ENCODE assay signal across 25 mouse cellular contexts in the genomic region with DNA sequence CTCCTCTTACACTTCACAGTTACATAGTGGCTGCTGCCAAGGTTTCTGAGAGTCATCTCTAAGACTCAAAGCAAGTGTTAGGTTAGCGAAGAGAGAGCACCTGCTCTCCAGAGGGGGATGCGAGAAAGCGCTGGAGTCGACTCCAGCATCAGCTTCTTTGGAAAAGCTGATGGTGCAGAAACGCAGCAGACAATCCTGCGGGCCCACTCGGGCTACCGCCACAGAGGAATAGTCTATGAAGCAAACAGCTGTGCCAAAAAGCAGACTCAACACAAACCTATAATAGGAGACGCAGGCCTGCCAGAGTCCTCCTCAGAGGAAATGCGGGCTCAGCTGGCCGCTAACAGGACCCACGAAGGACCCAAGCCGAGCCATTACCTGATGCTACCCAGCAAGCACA. TPM values are rescaled to one million over a fixed set of nuclear protein-coding genes. Genes with fewer than 3 reads are reported as not detected.
DNase-seq lines count a peak whose midpoint lies in the region; ATAC-seq and TF ChIP-seq lines count a peak whose summit lies in the region.
"Had no signal": no experiment of that assay in that cellular context is flagged by ENCODE, and none has a peak within 500 bp of the region (broad histone marks: within the 10 kb centered on the region; RNA-seq: fewer than 3 reads in every experiment).

No protein-coding gene starts in this region.

- no peak overlapping the region for H3K9ac ChIP-seq in forebrain, postnatal 0 days
- H3K9ac ChIP-seq in forebrain, embryonic 11.5 days (ENCODE audit: low read length), result no peak overlapping the region
- H3K9ac ChIP-seq in kidney, embryonic 15.5 days, result no peak overlapping the region
- H3K9ac ChIP-seq: embryonic facial prominence, embryonic 15.5 days; limb, embryonic 13.5 days; liver, embryonic 14.5 days; lung, embryonic 15.5 days; neural tube, embryonic 13.5 days had no signal

- ATAC-seq in forebrain, postnatal 0 days, result peak; percentile 45
- ATAC-seq in forebrain, embryonic 11.5 days (replicated peaks; ENCODE audit: low FRiP score), result no peak
- no peak for ATAC-seq in kidney, embryonic 15.5 days (replicated peaks; ENCODE audit: low FRiP score)
- ATAC-seq: inflammation-experienced regulatory T-cells, adult 6 months had no signal

- no peaks in the 10 kb centered on the region for H3K4me1 ChIP-seq in forebrain, postnatal 0 days (ENCODE audit: insufficient read depth)
- H3K4me1 ChIP-seq in forebrain, embryonic 11.5 days (replicated peaks; ENCODE audit: control insufficient read depth, insufficient read depth, low read length), result no peaks in the 10 kb centered on the region
- no peaks in the 10 kb centered on the region for H3K4me1 ChIP-seq in kidney, embryonic 15.5 days
- H3K4me1 ChIP-seq: embryonic facial prominence, embryonic 15.5 days; limb, embryonic 13.5 days; lung, embryonic 15.5 days; neural tube, embryonic 13.5 days had no signal

- no peak overlapping the region for H3K4me2 ChIP-seq in forebrain, postnatal 0 days (ENCODE audit: low read depth)
- no peak overlapping the region for H3K4me2 ChIP-seq in forebrain, embryonic 11.5 days (ENCODE audit: low read depth, low read length, severe bottlenecking)
- H3K4me2 ChIP-seq in kidney, embryonic 15.5 days, result no peak overlapping the region
- H3K4me2 ChIP-seq: embryonic facial prominence, embryonic 15.5 days; limb, embryonic 13.5 days; lung, embryonic 15.5 days; midbrain, embryonic 11.5 days; neural tube, embryonic 13.5 days had no signal

- no peak overlapping the region for H3K27ac ChIP-seq in forebrain, postnatal 0 days (ENCODE audit: low read depth, low read length)
- no peak overlapping the region for H3K27ac ChIP-seq in forebrain, embryonic 11.5 days (ENCODE audit: low read depth, low read length)
- peak overlapping the region; percentile 18; the same call in 1 of the 2 replicates for H3K27ac ChIP-seq in layer of hippocampus, adult 2 months
- no peak overlapping the region for H3K27ac ChIP-seq in kidney, embryonic 15.5 days
- H3K27ac ChIP-seq: embryonic facial prominence, embryonic 15.5 days; heart, adult 2 months; limb, embryonic 13.5 days; liver, embryonic 14.5 days; lung, embryonic 15.5 days; macrophage; neural tube, embryonic 13.5 days had no signal

- H3K9me3 ChIP-seq in forebrain, postnatal 0 days (ENCODE audit: low read length), result 0 out of 2 replicates have a peak, but pooled peaks cover 4% of the 10 kb centered on the region
- no peaks in the 10 kb centered on the region; the same call in 1 of the 2 replicates for H3K9me3 ChIP-seq in forebrain, embryonic 11.5 days (ENCODE audit: control insufficient read depth, low read length)
- H3K9me3 ChIP-seq in kidney, embryonic 15.5 days (replicated peaks), result no peaks in the 10 kb centered on the region
- H3K9me3 ChIP-seq: embryonic facial prominence, embryonic 15.5 days; limb, embryonic 13.5 days; lung, embryonic 15.5 days; neural tube, embryonic 13.5 days had no signal

- 76% methylated on average over 13 of the region's 13 CpGs for WGBS in forebrain, postnatal 0 days
- 87% methylated on average over 13 of the region's 13 CpGs for WGBS in forebrain, embryonic 11.5 days
- 88% methylated on average over 13 of the region's 13 CpGs for WGBS in kidney, embryonic 15.5 days

- no peaks in the 10 kb centered on the region for H3K27me3 ChIP-seq in forebrain, postnatal 0 days (ENCODE audit: insufficient read depth, low read length)
- H3K27me3 ChIP-seq in forebrain, embryonic 11.5 days (ENCODE audit: control insufficient read depth, insufficient read depth, low read length), result no peaks in the 10 kb centered on the region
- no peaks in the 10 kb centered on the region for H3K27me3 ChIP-seq in kidney, embryonic 15.5 days
- H3K27me3 ChIP-seq: embryonic facial prominence, embryonic 15.5 days; limb, embryonic 13.5 days; lung, embryonic 15.5 days; neural tube, embryonic 13.5 days had no signal

- H3K36me3 ChIP-seq in forebrain, postnatal 0 days (ENCODE audit: insufficient read depth), result no peaks in the 10 kb centered on the region
- no peaks in the 10 kb centered on the region for H3K36me3 ChIP-seq in forebrain, embryonic 11.5 days (ENCODE audit: control insufficient read depth, insufficient read depth, low read length)
- no peaks in the 10 kb centered on the region for H3K36me3 ChIP-seq in kidney, embryonic 15.5 days
- H3K36me3 ChIP-seq: embryonic facial prominence, embryonic 15.5 days; G1E; limb, embryonic 13.5 days; lung, embryonic 15.5 days; neural tube, embryonic 13.5 days had no signal

- no peak overlapping the region for H3K4me3 ChIP-seq in forebrain, postnatal 0 days (ENCODE audit: low read depth, low read length)
- H3K4me3 ChIP-seq in forebrain, embryonic 11.5 days (ENCODE audit: low read depth, low read length), result no peak overlapping the region
- no peak overlapping the region for H3K4me3 ChIP-seq in layer of hippocampus, adult 2 months
- no peak overlapping the region for H3K4me3 ChIP-seq in kidney, embryonic 15.5 days (replicated peaks)
- H3K4me3 ChIP-seq: embryonic facial prominence, embryonic 15.5 days; heart, adult 2 months; limb, embryonic 13.5 days; lung, embryonic 15.5 days; neural tube, embryonic 13.5 days had no signal

- TF ChIP-seq CTCF in forebrain, postnatal 0 days (IDR thresholded peaks at IDR 0.05; ENCODE audit: low read depth), result no peak
- TF ChIP-seq CTCF in layer of hippocampus, adult 2 months (conservative IDR thresholded peaks at IDR 0.05), result no peak

- peak; percentile 44 for DNase-seq in forebrain, postnatal 0 days
- DNase-seq in forebrain, embryonic 11.5 days (ENCODE audit: low spot score), result no peak
- peak in 1 of 2 experiments; percentile 19 for DNase-seq in layer of hippocampus, adult 2 months (ENCODE audit: low spot score in 2 of 2)
- no peak for DNase-seq in layer of hippocampus, adult 9-10 months (ENCODE audit: low spot score)
- DNase-seq in right cerebral cortex, adult 18-20 months, result peak; percentile 45
- DNase-seq in right cerebral cortex, postnatal 4 days, result no peak
- DNase-seq in urinary bladder, postnatal 36 days (ENCODE audit: low spot score in 2 of 2), result no peak
- DNase-seq: adrenal gland, postnatal 14 days; cerebellum, postnatal 36 days; gastrocnemius, postnatal 14 days; heart, adult 2 months; heart, postnatal 36 days; kidney, adult 2 months; kidney, postnatal 14 days; thymus, postnatal 25 days had no signal

RNA-seq across cellular contexts. Expression of a gene that starts 23.5 kb away (rescaled TPM):
- total RNA-seq in forebrain, postnatal 0 days (2014; rRNA removed), result 33.1 and 45.7 TPM in 2 replicates
- polyA plus RNA-seq in forebrain, postnatal 0 days (2015; fragmentation: Nextera tagmentation; extraction: Ambion mirVana), result 30.2 and 35.4 TPM in 2 replicates
- polyA plus RNA-seq in forebrain, embryonic 11.5 days (2014; fragmentation: Nextera tagmentation; extraction: Ambion mirVana), result 8.1 and 8.4 TPM in 2 replicates
- total RNA-seq in layer of hippocampus, adult 2 months (2021), result 10 to 100 TPM; 32.5 to 36.0 TPM
- 3.6 and 3.9 TPM in 2 replicates for polyA plus RNA-seq in kidney, embryonic 15.5 days (2015; fragmentation: Nextera tagmentation; extraction: Ambion mirVana)
- polyA plus RNA-seq: G1E had no signal

Comparison
In these comparisons a context has a peak if more than half of its experiments do, and no peak if none do; other contexts are left out.
1. DNase-seq: peak in forebrain, postnatal 0 days (single experiment) and right cerebral cortex, adult 18-20 months (single experiment); none in forebrain, embryonic 11.5 days (single experiment), layer of hippocampus, adult 9-10 months (single experiment), right cerebral cortex, postnatal 4 days (single experiment) and urinary bladder, postnatal 36 days (0 of 2).